Mouse (Mus musculus) c-Kit-positive CD71-positive TER-119-positive erythroid progenitor cells, embryonic 14.5 days (primary cell): ENCODE measurements around the gene Olfr520.
"Not testable (repeated sequence)": the region's sequence is repeated elsewhere in the genome, so short reads cannot be mapped to it uniquely, and the experiment has no call there.

Experiments used
- DNase-seq: peaks from one replicate; pipeline ENCODE4 v3.0.0-alpha.2; 2013; ENCODE audit warnings: low spot score

The Olfr520 gene

DNA sequence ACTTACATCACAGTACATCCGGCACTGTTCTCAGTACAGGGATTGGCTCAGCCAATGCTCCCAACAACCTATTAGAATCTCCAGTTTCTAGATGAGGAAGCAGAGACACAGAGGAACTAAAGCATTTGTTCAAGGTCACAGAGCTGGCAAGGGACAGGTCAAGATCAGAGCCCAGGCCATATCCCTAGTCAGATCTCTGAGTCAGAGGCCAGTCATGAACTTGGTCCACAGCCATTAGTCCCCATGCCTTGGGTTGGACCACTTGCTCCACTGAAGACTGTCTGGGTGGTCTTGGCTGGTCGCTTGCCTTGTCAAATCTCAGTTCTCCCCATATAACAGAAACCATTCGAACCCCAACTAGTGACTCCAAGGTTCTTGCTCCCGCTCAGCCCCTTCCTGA lies 17.6 kb upstream of the Olfr520 start:
- DNase-seq, result no peak

- no peak for DNase-seq
Measured at GRCm38 (mm10) chr7:99716536-99716935, 13.5 kb upstream of the Olfr520 start.

GRCm38 (mm10) chr7:99734612-99735011 lies 4.5 kb downstream of the Olfr520 start:
- DNase-seq, result no peak

DNA sequence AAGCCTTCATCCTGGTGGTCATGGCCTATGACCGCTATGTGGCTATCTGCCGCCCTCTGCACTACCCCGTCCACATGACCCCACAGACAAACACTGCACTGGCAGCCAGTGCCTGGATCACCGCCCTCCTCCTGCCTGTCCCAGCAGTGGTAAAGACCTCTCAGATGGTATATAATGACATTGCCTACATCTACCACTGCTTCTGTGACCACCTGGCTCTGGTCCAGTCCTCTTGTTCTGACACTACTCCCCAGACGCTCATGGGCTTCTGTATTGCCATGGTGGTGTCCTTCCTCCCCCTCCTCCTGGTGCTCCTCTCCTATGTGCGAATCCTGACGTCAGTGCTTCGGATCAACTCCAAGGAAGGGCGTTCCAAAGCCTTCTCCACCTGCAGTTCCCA lies 5.4 kb downstream of the Olfr520 start:
- not testable (repeated sequence) for DNase-seq

DNA sequence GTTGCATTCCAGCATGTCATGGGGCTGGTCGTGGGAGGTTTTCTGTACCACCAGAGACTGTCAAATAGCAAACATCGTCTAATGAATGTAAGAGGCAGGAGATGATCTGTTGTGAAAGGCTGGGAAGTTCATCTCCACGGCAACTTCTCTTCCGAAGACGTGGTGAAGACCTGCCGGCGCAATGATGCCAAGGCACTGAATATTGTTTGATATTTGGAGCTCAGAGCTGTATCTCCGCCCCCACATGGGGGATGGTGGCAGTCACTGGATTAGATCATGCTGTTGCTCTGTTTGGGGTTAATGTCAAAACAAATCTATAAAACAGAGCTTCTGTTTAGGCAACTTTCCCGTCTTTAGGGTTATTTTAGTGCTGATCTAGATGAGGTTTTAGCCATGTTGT lies 9.2 kb downstream of the Olfr520 start:
- no peak for DNase-seq

- DNase-seq, result no peak
Measured at GRCm38 (mm10) chr7:99763207-99763606, 33.1 kb downstream of the Olfr520 start, which contains the start of gene Olfr521. TSS of gene Olfr521 (plus strand) at chr7:99763507.

DNA sequence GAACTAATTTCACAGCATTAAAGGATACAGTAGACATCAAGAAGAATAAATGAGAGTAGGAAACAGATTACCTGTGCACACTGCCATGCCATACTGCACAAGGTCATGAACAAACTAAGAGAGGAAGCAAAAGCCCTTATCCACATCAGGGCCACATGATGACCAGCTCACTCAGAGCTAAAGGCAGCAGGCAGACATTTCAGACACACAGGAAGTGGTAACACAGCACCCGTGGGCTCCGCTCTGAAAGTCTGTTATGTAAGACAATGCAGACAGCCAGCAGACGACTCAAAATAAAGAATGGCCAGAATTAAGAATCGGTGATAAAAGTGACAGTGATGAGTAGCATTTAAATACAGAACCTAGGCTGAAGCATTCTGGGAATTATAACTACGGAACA lies 51.3 kb downstream of the Olfr520 start:
- DNase-seq, result no peak

- no peak for DNase-seq
Measured at GRCm38 (mm10) chr7:99781916-99782315, 51.8 kb downstream of the Olfr520 start.

DNA sequence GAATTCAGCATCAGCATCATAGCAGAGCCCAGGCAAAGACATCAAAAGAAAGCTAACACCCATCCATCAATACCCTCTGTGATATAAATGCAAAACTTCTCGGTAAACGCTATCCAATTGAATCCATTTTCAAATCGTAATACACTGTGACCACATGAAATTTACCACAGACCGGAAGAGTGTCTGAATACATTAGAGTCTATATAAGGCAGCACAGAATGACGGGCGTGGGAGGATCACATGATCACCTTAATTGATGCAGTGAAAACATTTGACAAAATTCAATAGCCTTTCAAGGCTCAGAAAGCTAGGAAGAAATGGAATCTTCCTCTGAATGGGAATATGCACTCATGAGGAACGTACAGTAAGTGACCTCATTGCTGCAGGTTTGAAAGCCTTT lies 53.3 kb downstream of the Olfr520 start:
- no peak for DNase-seq

- DNase-seq, result no peak
Measured at GRCm38 (mm10) chr7:99785553-99785952, 55.5 kb downstream of the Olfr520 start.
